Mouse (Mus musculus) CD4-positive, CD25-positive, alpha-beta regulatory T cell, adult 4 months (primary cell): ENCODE measurements around the gene Arl8a. TPM values are rescaled to one million over a fixed set of nuclear protein-coding genes. Genes with fewer than 3 reads are reported as not detected.

Source experiments
- ATAC-seq: one replicate; pipeline ENCODE4 v1.8.0; 2017
- polyA plus RNA-seq, 2 experiments: library from polyadenylated mRNA; unstranded; fragments of 100-300 nt; shearing (Covaris generic); gene quantifications; one replicate each; pipeline ENCODE4 v1.2.1; 2017

The Arl8a gene
- polyA plus RNA-seq: 10 to 100 TPM; 11.5 to 13.8 TPM

DNA sequence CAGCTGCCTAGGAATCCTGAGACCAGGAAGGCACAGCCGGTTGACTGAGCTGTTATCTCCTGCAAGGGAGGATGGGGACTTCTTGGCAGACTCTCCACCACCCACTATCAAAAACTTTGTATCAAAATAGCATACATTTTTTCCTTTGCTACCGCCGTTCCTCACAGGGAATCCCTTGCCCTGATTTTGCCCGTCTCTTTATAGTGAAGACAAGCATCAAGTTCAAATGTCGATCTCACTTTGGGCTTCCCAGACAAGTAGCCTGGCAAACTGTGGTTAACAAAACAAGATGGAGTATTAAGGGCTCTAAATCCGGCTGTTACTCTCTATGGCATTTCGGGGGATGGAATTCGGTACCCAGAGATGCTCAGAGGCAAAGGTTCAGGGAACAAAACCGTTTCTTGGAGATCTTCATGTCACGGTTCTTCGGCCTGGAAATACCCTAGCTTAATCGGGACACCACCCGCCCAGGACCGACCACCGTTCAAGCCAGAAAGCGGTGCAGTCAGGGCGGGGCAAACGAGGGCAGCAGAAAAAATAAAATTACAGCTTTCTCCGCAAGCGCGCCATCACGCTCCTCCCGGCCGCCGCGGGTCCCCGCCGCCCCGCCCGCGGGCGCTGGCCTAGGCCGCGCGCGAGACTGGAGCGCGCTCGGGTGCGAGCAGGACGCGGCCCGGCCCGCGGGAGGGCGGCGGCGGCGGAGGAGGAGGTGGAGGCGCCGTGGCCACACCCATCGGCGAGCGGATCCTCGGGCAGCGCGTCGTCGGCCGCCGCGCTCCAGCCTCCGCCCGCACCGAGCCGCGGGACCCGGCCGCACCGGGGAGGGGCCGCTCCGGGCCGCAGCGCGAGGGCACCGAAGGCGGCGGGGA lies at the start of gene Arl8a:
Arl8a (plus strand) TSS at position 748 of the 869 bp plus-strand sequence.
- peak; percentile 75 for ATAC-seq

DNA sequence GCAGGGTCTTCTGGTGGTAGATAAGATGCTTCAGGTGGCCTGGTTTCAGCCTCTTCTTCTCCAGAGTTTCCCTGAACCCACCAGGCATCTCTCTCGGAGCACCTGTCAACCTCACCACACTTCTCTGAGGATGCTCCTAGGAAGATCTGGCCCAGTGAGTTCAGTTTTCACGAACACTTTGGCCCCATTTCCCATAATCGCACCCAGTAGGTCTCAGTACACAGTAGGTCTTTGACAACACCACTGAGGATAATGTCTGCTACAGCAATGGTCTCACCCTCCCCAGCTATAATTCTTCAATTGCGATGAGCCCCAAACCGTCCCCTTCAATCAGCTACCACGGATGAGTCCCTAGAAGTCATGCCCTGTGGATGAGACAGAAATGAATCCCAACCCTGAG lies 49.2 kb upstream of the Arl8a start:
- ATAC-seq: no peak

DNA sequence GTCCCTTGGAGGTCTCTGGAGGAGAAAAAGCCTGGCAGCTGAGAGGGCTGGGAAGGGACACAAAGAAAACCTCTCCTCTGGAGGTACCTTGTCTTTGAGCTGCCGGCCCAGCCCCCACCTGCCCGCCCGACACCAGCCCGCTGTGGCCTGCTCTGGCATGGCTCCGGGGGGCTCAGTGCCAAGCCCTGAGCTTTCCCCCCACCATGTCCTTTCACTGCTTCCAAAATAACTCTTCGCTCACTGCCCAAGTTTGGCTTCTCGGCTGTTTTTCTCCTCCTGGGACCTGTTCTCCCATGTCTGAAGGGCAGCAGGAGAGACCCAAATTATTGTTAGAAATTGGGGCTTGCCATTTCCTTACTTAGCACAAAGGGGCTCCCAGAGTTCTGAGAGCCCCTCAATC lies 48.2 kb upstream of the Arl8a start:
- ATAC-seq: no peak

DNA sequence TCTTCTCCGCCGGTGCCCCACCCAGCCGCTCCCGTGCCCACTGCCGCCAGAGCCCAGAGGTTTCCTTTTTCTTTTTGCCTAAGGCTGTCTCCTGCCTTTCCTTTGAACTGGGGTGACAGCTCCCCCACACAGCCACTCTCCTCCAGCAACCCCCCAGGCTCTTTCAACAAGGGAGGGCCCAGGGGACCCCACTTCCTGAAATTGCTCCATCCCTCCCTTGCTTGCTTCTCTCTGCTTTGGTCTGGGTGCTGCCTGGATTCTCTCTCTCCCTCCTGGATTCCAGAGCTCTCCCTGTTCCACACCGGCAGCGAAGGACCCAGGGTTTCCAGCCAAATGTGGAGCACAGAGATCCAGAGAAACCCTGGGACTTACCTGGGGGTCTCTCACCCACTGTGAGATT lies 46.2 kb upstream of the Arl8a start:
- no peak for ATAC-seq

DNA sequence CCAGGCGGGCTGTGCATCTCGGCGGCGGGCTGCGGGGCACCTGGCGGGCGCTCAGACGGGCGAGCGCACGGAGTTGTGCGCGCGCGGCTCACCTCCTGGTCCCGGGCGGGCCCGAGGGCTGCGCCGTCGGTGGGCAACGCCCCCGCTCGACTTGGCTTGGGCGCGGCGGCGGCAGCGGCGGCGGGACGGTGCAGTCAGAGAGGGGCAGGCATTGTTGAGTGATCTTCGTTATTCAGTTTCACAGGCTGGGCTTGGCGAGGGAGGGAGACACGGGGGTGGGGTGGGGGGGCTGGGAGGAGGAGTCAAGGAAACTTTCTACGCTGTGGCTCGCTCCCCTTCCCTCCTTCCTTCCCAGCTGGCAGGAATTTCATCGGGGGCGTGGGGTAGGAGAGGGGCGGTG lies 41.5 kb upstream of the Arl8a start, which contains the start of gene Lgr6:
Lgr6 (minus strand) TSS at position 153 of the 400 bp plus-strand sequence.
- ATAC-seq: peak; percentile 48

DNA sequence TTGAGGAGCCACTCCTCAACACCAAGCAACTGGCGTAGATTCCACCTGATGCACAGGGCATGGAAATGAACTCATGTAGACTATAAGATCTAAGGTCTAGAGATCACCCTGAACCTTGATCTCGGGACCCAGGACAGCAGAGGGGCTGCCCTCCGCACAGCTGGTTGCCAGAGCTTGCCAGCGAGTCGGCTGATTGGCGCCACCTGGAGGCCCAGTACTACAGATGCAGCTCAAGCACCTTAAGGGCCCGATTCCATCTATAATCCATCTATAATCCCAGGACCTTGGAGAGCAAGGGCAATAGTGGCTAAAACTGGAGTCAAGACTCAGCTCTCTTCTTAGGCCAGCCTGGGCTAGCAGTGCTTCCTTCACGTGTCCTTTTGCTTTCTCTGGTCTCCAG lies 40.7 kb upstream of the Arl8a start:
- ATAC-seq: peak; percentile 74

DNA sequence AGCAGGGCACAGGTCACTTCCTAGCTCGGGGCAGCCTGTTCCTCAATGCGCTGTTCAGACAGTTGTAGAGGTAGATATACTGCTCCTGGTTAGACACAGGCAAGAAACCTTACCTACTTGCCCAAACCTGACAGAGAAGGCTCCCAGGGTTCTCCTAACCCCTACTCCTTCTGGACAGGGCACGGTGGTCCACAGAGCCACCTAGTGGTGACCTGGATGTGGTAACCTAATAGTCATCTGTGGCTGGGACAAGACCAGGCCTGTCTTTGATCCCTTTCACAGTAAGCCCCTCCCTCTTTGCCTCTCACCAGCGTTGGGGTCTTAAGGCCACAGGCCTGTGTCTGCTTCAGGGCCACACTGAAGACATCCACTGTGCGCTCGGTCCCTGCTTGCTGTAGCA lies 38.0 kb upstream of the Arl8a start:
- no peak for ATAC-seq

DNA sequence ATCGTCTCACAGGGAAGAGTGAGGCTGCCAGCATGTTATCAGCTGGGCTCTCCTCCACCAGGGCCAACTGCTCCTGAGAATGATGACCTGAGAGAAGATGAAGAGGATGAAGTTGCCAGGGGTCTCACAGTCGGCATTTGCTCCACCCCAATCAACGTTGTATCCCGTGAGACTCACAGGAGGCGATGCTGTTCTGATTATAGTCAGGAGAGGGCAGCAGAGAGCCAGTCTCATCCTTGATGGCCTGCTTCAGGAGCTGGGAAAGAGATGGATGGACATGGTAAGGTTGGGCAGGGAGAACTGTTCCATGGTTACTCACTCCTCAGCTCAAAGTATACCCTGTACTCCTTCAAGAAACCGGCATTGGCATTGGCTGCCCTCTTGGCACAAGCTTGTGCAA lies 36.5 kb upstream of the Arl8a start:
- no peak for ATAC-seq

DNA sequence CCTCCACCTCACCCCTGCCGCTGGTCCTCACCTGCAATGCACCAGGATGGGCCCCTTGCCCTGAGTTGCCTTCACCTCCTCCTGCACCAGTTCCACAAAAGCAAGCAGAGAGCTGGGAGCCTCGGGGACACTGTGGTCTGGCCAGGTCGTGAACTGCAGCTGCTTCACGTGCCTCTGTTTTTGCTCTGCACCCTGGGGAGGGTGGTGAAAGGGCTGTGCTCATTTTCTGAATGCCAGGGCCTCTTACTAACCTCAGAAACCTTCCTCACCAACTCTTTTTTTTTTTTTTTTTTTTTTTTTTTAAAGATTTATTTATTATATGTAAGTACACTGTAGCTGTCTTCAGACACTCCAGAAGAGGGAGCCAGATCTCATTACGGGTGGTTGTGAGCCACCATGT lies 35.4 kb upstream of the Arl8a start:
- peak; percentile 28 for ATAC-seq

DNA sequence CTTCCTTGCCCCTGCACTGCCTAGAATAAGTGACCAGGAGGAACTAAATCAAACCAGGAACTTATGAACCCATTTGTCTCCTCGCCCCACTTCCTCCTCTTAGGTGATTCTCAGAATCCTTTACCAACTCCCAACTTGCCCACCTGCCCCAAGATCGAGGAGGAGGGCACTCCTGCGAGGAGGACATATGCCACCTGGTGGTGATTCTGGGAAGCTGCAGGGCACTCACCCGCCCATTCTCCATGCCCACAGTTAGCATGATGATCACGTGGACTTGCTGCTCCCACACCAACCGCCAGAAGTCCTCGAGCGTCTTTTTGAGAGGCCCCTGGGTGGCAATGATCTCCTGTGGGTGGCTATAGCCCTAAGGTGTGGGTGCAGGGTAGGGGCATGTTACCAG lies 34.0 kb upstream of the Arl8a start:
- ATAC-seq: peak; percentile 92

DNA sequence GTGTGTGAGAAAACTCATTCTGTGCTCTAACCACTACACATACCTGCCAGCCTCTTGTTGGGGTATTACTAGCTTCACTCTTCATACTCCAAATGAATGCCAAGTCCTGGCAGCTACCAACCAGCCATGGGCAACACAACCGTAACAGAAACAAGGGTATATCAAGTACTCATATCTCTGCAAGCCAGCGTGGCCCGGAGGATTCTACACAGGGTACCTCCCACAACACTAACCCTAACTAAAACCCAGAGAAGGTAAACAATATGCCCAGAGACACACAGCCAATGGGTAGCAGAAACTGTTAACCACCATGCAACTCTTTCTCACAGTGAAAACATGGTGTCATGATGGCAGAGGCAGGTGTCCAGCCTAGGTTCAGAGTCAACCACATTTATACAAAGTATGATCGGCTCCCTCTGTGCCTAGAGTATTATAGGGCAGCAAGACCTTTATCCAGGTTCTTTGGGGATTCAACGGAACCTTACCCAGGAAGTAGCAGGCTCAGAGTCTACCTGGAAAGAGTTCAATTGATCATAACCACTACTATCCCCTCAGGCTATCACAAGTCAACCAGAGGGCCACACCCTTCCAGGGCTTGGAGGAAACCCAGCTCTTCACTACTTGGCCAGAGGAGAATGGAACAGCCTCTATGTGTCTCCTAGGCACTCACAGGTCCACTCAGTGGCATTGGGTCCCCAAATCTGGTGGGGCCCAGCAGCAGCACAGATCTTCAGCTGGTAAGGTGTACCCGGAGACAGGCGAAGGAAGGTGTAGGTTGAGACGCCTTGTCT lies 21.9 kb upstream of the Arl8a start:
- no peak for ATAC-seq

DNA sequence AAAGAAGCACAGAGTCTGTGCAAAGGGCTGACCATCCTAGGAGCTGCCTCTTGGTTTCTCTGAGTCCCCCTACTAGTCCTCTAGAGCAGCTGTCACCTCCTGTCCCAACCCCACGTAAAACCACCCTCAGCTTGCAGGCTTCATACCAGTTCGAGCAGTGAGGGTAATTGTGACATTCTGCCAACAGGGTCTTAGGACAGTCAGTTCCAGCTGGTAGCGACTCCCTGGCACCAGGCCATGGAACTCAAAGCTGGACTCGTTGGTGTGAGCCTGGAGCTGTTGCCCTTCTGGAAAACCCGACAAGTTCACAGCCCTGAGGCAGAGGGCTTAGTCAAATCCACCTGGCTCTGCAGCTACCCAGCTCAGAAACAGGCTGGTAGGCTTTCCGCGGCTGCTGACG lies 20.6 kb upstream of the Arl8a start:
- ATAC-seq: no peak

DNA sequence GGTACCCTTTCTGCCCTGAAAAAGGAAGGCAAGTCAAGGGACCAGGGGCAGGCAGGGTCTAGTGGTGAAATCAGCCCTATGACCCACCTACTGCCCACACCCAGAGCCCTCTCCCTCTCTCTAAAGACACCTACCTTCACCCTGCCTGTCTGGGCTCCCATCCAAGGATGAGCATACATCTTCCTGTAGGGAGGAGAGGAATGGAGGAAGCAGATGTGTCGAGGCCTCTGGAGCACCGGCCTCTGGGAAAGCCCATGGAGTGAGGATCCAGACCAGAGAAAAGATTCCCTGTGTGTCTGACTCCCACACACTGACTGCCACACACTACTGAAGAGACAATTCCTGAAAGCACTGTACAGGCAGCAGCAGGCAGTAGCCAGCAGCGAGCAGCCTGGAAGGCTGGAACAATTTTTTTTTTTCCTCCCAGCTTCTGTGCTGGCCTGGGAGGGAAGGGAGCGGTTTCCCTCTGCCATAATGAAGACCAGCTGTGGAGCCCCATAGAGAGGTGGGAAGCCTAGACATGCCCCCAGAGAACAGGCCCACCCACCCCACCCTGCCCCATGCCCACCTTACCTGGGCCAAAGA lies 20.1 kb upstream of the Arl8a start:
- no peak for ATAC-seq

DNA sequence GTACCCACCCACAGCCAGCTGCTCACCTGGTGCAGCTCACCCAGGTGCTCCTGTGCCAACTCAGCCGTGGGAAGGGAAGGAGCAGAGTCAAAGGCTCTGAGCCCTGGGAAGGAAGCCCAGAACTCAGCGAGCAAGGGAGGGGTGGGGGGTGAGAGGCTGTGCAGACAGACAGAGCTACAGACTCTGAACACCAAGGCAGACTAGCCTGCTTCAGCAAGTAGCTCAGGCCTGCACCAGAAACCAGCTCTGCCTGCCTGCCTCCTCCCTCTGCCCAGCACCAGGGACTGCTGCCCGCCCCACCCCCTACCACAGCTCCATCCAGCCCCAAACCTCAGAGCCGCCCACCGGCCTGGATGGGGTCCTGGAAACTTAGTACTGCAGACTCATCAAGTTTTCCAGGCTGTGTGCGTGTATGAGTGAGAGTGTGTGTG lies 18.6 kb upstream of the Arl8a start:
- peak; percentile 7 for ATAC-seq

DNA sequence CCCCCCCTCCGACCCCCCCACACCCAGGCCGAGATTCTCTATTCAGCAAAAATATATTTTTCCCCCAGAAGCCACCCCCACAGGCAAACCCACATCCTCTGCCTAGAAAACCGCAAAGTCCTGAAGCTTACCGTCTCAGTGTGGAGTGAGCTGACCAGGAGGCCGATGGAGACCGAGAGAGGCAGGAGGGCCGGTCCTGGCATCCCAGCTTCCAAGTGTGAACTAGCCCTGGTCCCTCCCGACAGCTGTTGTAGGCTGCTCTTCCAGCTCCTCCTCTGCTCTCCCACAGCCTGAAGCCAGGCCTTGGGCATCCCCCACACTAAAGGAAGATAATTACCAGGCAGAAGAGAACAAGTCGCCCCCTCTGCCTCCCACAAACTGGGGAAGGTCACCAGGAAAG lies 17.6 kb upstream of the Arl8a start:
- no peak for ATAC-seq

DNA sequence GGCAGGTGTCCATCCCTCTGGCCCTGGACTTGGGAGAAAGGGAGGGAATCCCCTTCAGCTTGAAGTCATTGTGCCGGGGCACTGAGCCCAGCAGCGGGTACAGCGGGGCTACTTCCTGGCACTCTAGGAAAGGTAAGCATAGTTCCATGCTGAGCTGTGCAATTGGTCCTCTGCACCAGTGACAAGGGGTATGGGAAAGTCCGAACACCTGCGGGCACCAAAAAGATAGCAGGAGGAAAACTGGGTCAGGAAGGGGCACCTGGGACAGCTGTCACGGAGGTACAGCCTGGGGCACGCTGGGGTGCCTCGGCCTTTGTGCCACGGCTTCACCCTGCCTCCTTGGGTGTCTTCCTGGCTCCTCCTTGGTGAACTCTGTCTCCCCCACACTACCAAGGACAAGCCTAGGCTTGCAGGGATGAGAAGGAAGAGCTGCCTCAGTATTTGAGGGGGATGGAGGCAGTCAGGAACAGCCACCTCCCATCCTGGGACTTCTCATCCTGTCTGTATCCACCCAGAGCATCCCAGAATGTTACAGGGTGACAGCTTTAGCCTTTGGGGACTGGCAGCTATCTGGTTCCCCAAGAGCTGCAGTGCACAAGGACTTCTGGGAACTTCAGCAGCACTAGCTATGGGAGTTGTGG lies 17.0 kb upstream of the Arl8a start:
- no peak for ATAC-seq

DNA sequence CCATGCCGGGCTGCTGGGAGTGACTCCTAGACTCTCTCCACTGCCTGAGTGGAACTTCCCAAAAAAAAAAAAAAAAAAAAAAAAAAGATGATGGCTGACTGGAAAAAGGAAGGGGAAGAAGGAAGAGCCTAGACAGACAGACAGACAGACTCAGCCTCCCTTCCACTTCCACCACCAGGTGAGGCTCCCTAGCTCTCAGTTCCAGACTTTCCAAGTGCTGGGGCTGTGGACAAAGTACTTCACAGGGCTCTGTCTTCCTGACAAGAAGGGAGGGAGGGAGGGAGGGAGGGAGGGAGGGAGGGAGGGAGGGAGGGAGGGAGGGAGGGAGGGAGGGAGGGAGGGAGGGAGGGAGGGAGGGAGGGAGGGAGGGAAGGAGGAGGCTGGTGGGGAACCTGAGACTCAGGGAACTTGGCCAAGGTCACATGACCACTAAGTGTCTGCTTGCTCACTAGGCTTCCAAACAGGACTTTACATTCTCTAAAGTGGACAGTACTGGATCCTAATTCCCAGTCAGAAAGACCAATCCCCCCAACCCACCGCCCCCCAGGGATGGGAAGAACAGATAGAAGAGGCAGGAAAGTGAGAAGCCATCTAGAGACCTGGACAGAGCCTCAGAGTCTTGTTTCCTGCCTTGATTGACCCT lies 16.1 kb upstream of the Arl8a start:
- ATAC-seq: no peak

DNA sequence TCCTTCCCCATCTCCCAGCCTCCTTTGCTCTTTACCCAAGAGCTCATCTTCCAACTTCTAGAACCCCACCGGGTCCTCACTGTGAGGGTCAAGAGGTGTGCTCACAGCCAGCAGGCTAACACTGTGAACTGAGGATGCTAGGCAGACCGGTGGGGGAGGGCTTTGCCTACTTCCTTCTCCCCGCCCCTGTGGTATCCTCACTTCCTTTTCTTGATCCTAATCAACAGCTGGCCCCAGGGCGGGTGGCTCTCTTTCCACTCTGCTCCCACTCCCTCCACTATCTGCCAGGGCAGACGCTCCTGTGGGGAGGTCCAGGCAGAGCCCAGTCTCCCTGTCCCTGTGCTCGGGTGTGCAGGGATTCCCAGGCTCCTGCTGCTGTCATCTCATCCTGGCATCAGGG lies 15.6 kb upstream of the Arl8a start:
- peak; percentile 49 for ATAC-seq

DNA sequence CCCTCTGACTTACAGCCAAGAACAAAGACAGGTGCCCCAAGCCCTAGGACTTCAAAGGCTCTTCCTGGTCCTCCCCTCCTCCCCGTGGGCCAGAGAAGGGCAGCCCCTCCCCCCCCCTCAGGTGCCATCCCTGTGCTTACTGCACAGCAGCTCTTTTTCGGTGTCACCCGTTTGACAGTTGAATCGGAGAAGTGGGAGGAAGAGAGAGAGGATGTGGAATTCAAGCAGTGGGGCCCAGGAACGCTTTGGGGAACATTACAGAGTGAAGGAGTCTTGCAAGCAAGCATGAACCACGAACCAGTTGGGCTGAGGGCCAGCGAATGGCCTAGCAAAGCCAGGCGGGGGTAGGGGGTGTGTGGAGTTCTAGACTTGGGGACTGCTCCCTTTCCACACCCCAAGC lies 15.1 kb upstream of the Arl8a start:
- ATAC-seq: no peak

DNA sequence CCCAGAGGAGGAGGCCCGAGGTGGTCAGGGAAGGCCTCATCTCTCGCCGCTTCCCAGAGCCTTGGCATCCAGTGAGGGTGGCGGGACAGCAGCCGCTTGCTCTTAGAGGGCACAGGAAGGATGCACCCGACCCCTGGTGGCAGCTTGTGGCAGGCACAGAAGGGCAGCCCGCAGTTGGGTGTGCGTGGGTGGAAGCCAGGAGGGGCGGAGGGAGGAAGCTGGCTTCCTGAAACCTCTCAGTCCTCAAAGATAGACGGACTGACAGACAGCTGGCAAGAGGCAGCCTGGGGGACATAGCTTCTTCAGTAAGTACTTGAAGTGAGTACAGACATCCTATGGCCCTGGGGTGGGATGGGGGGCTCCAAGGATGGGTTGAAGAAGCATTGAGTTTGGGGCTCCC lies 14.2 kb upstream of the Arl8a start, which contains the start of gene Ptpn7:
Ptpn7 (plus strand) TSS at position 228 of the 400 bp plus-strand sequence.
- peak; percentile 67 for ATAC-seq

DNA sequence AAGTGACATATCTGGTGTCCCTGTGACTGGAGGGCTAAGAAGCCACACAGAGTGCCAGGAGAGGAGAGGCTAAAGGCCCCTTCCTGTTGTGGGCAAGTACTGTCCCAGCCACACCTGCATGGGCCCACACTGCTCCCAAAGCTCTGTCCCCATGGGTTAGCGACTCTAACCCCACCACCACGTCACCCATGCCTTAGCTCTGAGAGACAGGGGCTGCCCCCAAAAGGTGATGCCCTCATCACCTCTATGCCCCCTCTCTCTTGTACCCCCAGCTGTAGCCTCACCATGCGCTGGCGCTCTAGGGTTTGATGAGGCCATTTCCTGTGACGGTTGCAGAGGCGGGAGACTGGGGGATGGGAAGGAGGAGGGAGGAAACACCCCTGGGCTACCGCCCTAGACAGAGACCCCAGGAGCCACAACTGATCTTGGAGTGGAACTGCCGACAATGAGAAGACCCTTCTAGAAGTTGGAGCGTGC lies 13.7 kb upstream of the Arl8a start:
- ATAC-seq: peak; percentile 61
